Mouse (Mus musculus) lung, adult 2 months (tissue): ENCODE data around the gene Zkscan16. TPM values are rescaled to one million over a fixed set of nuclear protein-coding genes. Genes with fewer than 3 reads are reported as not detected.

Source experiments
- DNase-seq: peaks from one replicate; pipeline ENCODE4 v3.0.0; 2022
- H3K4me1 ChIP-seq: fragments of 200-500 bp; 2 replicates; pipeline ENCODE4 v1.6.1; 2011; ENCODE audit warnings: low read length; ENCODE audit not compliant: control insufficient read depth, insufficient read depth
- H3K4me3 ChIP-seq: fragments of 200-500 bp; replicated peaks from 2 replicates; pipeline ENCODE3; 2011; ENCODE audit warnings: low read depth, mild to moderate bottlenecking, control low read depth, low read length; ENCODE audit errors: extremely low read depth
- CTCF ChIP-seq: fragments of 200-500 bp; IDR thresholded peaks from 2 replicates; pipeline ENCODE4 v1.5.1; 2011; ENCODE audit warnings: mild to moderate bottlenecking, low read length, control low read depth; ENCODE audit not compliant: insufficient read depth
- POLR2A ChIP-seq: fragments of 200-500 bp; IDR thresholded peaks from 2 replicates; pipeline ENCODE4 v1.6.1; 2011; ENCODE audit warnings: low read depth, mild to moderate bottlenecking, control low read depth, low read length, borderline replicate concordance; ENCODE audit errors: extremely low read depth
- WGBS: fragments of 180-500 bp; shearing (Covaris S2); methylation state at CpG from one replicate; pipeline ENCODE4 v1.1.7; 2018; 5-methylcytosine and 5-hydroxymethylcytosine counted together
- polyA plus RNA-seq: library from polyadenylated mRNA; depleted of rRNA; stranded (reverse); fragments of >200 nt; gene quantifications from 2 replicates; pipeline ENCODE4 v1.2.3, GENCODE M21; 2012; rRNA removed

The Zkscan16 gene
- polyA plus RNA-seq, 1 experiment, result not detected

GRCm38 (mm10) chr4:59006211-59006610 lies 62.8 kb downstream of the Zkscan16 start:
- 58% methylated on average over 8 of the region's 8 CpGs for WGBS
- no peak for DNase-seq
- Histone ChIP-seq H3K4me3 (no peak overlapping the region), H3K4me1 (peaks cover 7% of the 10 kb centered on the region)
- no peak for TF ChIP-seq CTCF
- TF ChIP-seq POLR2A, result no peak

GRCm38 (mm10) chr4:59007016-59007415 lies 63.6 kb downstream of the Zkscan16 start:
- no peak for DNase-seq
- 57% methylated on average over 6 of the region's 6 CpGs for WGBS
- TF ChIP-seq POLR2A (no peak), CTCF (no peak)
- Histone ChIP-seq H3K4me1 (peaks cover 7% of the 10 kb centered on the region), H3K4me3 (no peak overlapping the region)

Other genes starting within 250 kb of the Zkscan16 start
- not detected in 2 replicates for gene Olfr267, start 155.9 kb upstream of the Zkscan16 start, polyA plus RNA-seq
- 14.4 and 20.9 TPM in 2 replicates for gene Ecpas, start 30.9 kb upstream of the Zkscan16 start, polyA plus RNA-seq
- 6.7 and 23.7 TPM in 2 replicates for gene Ptgr1, start 43.5 kb downstream of the Zkscan16 start, polyA plus RNA-seq
- gene Dnajc25, start 51.4 kb downstream of the Zkscan16 start, polyA plus RNA-seq, result 3.6 and 4.7 TPM in 2 replicates
- gene Gm20503, start 59.6 kb downstream of the Zkscan16 start, polyA plus RNA-seq, result 1.7 TPM in 1 of 2 replicates, not detected in the other
- gene Gng10, start 91.5 kb downstream of the Zkscan16 start, polyA plus RNA-seq, result 15.1 and 16.9 TPM in 2 replicates
- 0.07 TPM in 1 of 2 replicates, not detected in the other for gene AI481877, start 195.4 kb downstream of the Zkscan16 start, polyA plus RNA-seq
- 28.7 and 42.2 TPM in 2 replicates for gene Ugcg, start 245.6 kb downstream of the Zkscan16 start, polyA plus RNA-seq